Mouse (Mus musculus): Measurements from ENCODE around the gene Slc26a8. TPM values are rescaled to one million over a fixed set of nuclear protein-coding genes. Genes with fewer than 3 reads are reported as not detected.

Slc26a8 gene
- polyA plus RNA-seq, 1 experiment from 2014 or later = 0.44 TPM

- Histone ChIP-seq H3K4me3 (no peak overlapping the region), H3K9me3 (replicated peaks) (no peaks in the 10 kb centered on the region), H3K4me1 (peaks cover 7% of the 10 kb centered on the region; the same call in 1 of the 2 replicates), H3K9ac (no peak overlapping the region), H3K36me3 (peaks cover 17% of the 10 kb centered on the region), H3K27ac (no peak overlapping the region), H3K27me3 (no peaks in the 10 kb centered on the region), H3K4me2 (replicated peaks) (no peak overlapping the region)
- ATAC-seq (ENCODE audit: low FRiP score) = no peak
- 89% methylated on average over 8 of the region's 8 CpGs for WGBS
These were observed 20.3 kb upstream of the Slc26a8 start for GRCm38 (mm10) chr17:28710291-28710688.

DNA sequence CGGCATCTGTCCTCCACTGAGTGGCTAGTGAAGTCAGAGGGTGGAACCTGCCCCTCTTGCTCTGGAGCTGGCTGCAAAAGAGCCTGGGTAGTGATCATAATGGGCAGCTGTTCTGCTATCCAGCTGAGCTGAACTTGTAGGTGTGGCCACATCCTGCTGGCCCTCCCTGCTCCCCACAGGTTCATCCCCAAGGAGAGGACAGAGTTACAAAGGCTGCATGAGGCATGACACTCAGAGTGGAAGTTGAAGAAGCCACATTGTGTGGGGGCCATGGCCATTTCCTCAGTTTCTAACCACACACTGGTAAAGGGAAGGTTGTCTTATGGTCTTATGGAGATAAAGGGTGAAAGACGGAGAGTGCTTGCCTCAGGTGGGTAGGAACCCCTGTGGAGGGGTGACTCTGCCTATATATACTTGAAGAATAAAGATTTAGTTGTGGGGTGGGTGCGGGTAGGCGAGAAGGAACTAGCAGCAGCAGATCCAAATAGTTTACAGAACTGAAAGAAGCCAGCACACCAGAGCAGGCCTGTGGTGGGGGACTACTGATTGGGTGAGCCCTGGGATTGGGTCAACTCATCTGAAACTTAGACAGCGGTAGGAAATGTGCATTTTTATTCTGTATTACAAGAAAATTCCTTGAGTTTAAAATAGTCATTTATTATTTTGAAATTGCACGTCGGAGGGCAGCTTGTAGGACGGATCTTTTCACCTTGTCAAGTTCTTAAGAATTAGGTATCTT is 19.7 kb upstream of the Slc26a8 start:
- no peak overlapping the region for H3K9ac ChIP-seq
- ATAC-seq (ENCODE audit: low FRiP score) = no peak
- H3K4me3 ChIP-seq = no peak overlapping the region
- peaks cover 13% of the 10 kb centered on the region for H3K36me3 ChIP-seq
- peaks cover 7% of the 10 kb centered on the region; the same call in 1 of the 2 replicates for H3K4me1 ChIP-seq
- no peak overlapping the region for H3K4me2 ChIP-seq (replicated peaks)
- WGBS = 92% methylated on average over 8 of the region's 8 CpGs
- H3K27ac ChIP-seq = no peak overlapping the region
- no peaks in the 10 kb centered on the region for H3K9me3 ChIP-seq (replicated peaks)
- H3K27me3 ChIP-seq = no peaks in the 10 kb centered on the region

GRCm38 (mm10) chr17:28708989-28709388 is 19.0 kb upstream of the Slc26a8 start:
- ATAC-seq (ENCODE audit: low FRiP score) = no peak
- Histone ChIP-seq H3K4me3 (no peak overlapping the region), H3K9me3 (replicated peaks) (no peaks in the 10 kb centered on the region), H3K4me1 (peaks cover 7% of the 10 kb centered on the region; the same call in 1 of the 2 replicates), H3K27ac (no peak overlapping the region), H3K4me2 (replicated peaks) (no peak overlapping the region), H3K27me3 (no peaks in the 10 kb centered on the region), H3K9ac (no peak overlapping the region), H3K36me3 (peaks cover 5% of the 10 kb centered on the region)
- WGBS = 61% methylated on average over 2 of the region's 2 CpGs

GRCm38 (mm10) chr17:28707816-28708215 is 17.8 kb upstream of the Slc26a8 start:
- no peaks in the 10 kb centered on the region for H3K9me3 ChIP-seq (replicated peaks)
- H3K27me3 ChIP-seq = no peaks in the 10 kb centered on the region
- peaks cover 7% of the 10 kb centered on the region; the same call in 1 of the 2 replicates for H3K4me1 ChIP-seq
- no peak overlapping the region for H3K4me3 ChIP-seq
- H3K27ac ChIP-seq = no peak overlapping the region
- ATAC-seq (ENCODE audit: low FRiP score) = no peak
- H3K4me2 ChIP-seq (replicated peaks) = no peak overlapping the region
- H3K9ac ChIP-seq = no peak overlapping the region
- WGBS = 94% methylated on average over 2 of the region's 2 CpGs
- H3K36me3 ChIP-seq = no peaks in the 10 kb centered on the region

DNA sequence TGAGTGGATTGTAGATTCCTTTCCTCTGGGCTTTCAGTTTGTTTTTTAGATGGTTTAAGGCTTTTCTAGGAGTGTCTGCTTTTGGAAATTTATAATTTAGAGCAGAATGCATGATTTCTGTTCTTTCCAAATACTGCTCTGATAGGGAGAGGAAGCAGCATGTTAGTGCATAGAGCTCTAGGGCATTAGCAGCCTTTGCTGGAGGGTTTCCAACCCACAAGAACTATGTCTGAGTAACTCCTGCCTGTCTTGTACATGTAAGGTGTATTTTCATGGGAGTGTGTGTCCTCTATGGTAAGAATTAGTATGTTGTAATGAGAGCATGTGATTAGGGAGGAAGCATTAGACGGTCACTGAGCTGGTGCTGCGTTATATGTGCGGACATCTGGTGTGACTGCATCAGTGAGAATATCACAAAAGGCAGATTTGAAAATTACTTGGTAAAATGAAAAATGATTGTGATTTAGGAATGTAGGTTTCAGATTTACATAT is 17.1 kb upstream of the Slc26a8 start:
- Histone ChIP-seq H3K27ac (no peak overlapping the region), H3K9ac (no peak overlapping the region), H3K4me3 (no peak overlapping the region), H3K27me3 (no peaks in the 10 kb centered on the region), H3K9me3 (replicated peaks) (no peaks in the 10 kb centered on the region), H3K36me3 (no peaks in the 10 kb centered on the region), H3K4me1 (peaks cover 7% of the 10 kb centered on the region; the same call in 1 of the 2 replicates), H3K4me2 (replicated peaks) (no peak overlapping the region)
- no peak for ATAC-seq (ENCODE audit: low FRiP score)
- 95% methylated on average over 3 of the region's 3 CpGs for WGBS

GRCm38 (mm10) chr17:28706697-28707096 is 16.7 kb upstream of the Slc26a8 start:
- H3K9me3 ChIP-seq (replicated peaks) = no peaks in the 10 kb centered on the region
- peaks cover 7% of the 10 kb centered on the region; the same call in 1 of the 2 replicates for H3K4me1 ChIP-seq
- no peaks in the 10 kb centered on the region for H3K27me3 ChIP-seq
- no peak overlapping the region for H3K4me3 ChIP-seq
- no peak for ATAC-seq (ENCODE audit: low FRiP score)
- no peak overlapping the region for H3K4me2 ChIP-seq (replicated peaks)
- 46% methylated on average over 1 of the region's 1 CpGs for WGBS
- no peak overlapping the region for H3K9ac ChIP-seq
- no peaks in the 10 kb centered on the region for H3K36me3 ChIP-seq
- no peak overlapping the region for H3K27ac ChIP-seq

DNA sequence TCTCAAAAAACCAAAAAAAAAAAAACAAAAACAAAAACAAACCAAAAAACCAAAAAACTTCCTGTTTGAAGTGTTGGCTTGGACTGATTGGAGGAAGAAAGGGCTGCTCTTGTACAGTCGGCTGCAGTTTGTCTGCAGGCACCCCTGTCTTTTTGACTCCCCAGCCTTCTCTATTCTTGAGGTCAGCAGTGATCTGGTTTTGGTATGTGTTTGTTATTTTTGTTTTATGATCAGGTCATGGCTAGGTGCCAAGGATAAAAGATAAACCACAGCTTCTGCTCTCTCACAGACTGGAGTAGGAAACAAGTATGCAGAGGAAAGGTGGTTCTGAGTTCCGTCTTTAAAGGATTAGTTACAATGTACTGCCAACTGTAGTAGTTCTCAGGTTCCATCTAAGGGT is 12.6 kb upstream of the Slc26a8 start:
- no peak overlapping the region for H3K4me2 ChIP-seq (replicated peaks)
- H3K9me3 ChIP-seq (replicated peaks) = no peaks in the 10 kb centered on the region
- peaks cover 11% of the 10 kb centered on the region for H3K4me1 ChIP-seq
- H3K9ac ChIP-seq = no peak overlapping the region
- no peak overlapping the region for H3K27ac ChIP-seq
- H3K27me3 ChIP-seq = no peaks in the 10 kb centered on the region
- H3K4me3 ChIP-seq = no peak overlapping the region
- 80% methylated on average over 2 of the region's 2 CpGs for WGBS
- H3K36me3 ChIP-seq = no peaks in the 10 kb centered on the region
- ATAC-seq (ENCODE audit: low FRiP score) = no peak

GRCm38 (mm10) chr17:28701737-28702136 is 11.7 kb upstream of the Slc26a8 start:
- 91% methylated on average over 3 of the region's 3 CpGs for WGBS
- ATAC-seq (ENCODE audit: low FRiP score) = no peak
- Histone ChIP-seq H3K9ac (no peak overlapping the region), H3K36me3 (no peaks in the 10 kb centered on the region), H3K4me2 (replicated peaks) (no peak overlapping the region), H3K27ac (no peak overlapping the region), H3K27me3 (no peaks in the 10 kb centered on the region), H3K9me3 (replicated peaks) (no peaks in the 10 kb centered on the region), H3K4me1 (peaks cover 16% of the 10 kb centered on the region), H3K4me3 (no peak overlapping the region)

DNA sequence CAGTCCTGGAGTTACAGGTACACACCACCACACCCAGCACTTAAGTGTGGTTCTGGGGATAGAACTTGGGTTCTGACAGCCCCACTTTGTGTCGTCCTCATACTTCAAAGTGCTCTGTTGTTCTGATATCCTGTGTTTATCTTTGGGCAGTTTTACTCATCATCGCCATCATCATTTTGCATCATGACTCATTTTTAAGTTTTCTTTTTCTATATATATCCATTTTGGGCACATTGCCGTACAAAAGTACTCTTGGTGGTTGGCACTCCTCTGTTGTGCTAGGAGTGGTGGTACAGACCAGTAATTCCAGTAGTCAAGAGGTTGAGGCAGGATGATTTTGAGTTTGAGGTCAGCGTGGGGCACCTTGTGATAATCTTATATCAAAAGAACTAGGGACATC is 11.1 kb upstream of the Slc26a8 start:
- 93% methylated on average over 4 of the region's 4 CpGs for WGBS

DNA sequence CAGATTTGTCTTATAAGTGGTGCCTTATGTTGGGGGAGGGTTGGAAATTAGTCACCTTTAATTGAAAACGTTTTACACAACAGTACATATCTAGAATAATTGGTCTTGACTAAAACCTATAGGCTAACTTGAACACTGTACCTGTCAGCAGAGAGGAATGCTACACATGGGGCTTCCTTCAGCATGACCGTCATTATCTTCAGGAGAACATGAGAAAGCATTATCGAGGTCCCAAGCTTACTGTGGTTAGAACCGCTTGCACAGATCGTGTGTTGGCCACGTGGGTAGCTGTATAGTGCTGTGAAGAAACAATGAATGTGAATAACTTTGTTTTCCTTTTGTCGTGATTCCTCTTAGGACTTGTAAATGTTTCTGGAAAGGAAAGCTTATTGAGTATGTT is 9.8 kb upstream of the Slc26a8 start:
- no peaks in the 10 kb centered on the region for H3K9me3 ChIP-seq (replicated peaks)
- peaks cover 14% of the 10 kb centered on the region for H3K4me1 ChIP-seq
- no peak overlapping the region for H3K9ac ChIP-seq
- no peak overlapping the region for H3K4me3 ChIP-seq
- H3K27me3 ChIP-seq = no peaks in the 10 kb centered on the region
- ATAC-seq (ENCODE audit: low FRiP score) = no peak
- WGBS = 87% methylated on average over 7 of the region's 7 CpGs
- H3K36me3 ChIP-seq = no peaks in the 10 kb centered on the region
- no peak overlapping the region for H3K4me2 ChIP-seq (replicated peaks)
- no peak overlapping the region for H3K27ac ChIP-seq

More for the DNA sequence above, 11.1 kb upstream of the Slc26a8 start:
- H3K4me1 ChIP-seq = peaks cover 14% of the 10 kb centered on the region
- H3K27ac ChIP-seq = no peak overlapping the region
- H3K9ac ChIP-seq = no peak overlapping the region
- no peak overlapping the region for H3K4me3 ChIP-seq
- H3K27me3 ChIP-seq = no peaks in the 10 kb centered on the region
- no peak overlapping the region for H3K4me2 ChIP-seq (replicated peaks)
- H3K9me3 ChIP-seq (replicated peaks) = no peaks in the 10 kb centered on the region
- H3K36me3 ChIP-seq = no peaks in the 10 kb centered on the region
- no peak for ATAC-seq (ENCODE audit: low FRiP score)

- H3K36me3 ChIP-seq = no peaks in the 10 kb centered on the region
- no peak overlapping the region for H3K27ac ChIP-seq
- H3K4me2 ChIP-seq (replicated peaks) = no peak overlapping the region
- 95% methylated on average over 2 of the region's 2 CpGs for WGBS
- H3K9me3 ChIP-seq (replicated peaks) = no peaks in the 10 kb centered on the region
- no peak overlapping the region for H3K4me3 ChIP-seq
- peaks cover 20% of the 10 kb centered on the region for H3K4me1 ChIP-seq
- no peak for ATAC-seq (ENCODE audit: low FRiP score)
- H3K9ac ChIP-seq = no peak overlapping the region
- no peaks in the 10 kb centered on the region for H3K27me3 ChIP-seq
These were observed 8.6 kb upstream of the Slc26a8 start for GRCm38 (mm10) chr17:28698672-28699071.

DNA sequence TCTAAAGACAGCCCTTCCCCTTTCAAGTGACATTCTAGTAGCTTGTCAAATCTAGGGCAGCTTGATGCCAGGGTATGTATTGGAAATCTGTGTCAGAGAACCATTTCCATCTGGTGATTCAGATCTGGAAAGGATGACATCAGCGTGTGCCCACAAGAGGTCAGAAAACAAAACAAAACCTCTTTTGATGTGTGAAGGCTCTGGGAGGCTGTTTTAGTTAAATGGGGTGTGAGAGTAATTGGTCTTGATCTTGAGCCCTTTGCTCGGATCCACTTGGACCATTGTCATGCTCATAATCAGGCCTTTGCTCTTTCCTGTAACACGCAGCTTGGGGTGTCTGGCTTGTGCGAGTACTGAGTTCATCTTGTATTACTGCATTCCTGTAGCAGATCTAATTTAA is 8.2 kb upstream of the Slc26a8 start:
- Histone ChIP-seq H3K9ac (no peak overlapping the region), H3K4me3 (no peak overlapping the region), H3K4me1 (peaks cover 24% of the 10 kb centered on the region), H3K36me3 (no peaks in the 10 kb centered on the region), H3K27me3 (no peaks in the 10 kb centered on the region), H3K9me3 (replicated peaks) (no peaks in the 10 kb centered on the region), H3K27ac (no peak overlapping the region), H3K4me2 (replicated peaks) (no peak overlapping the region)
- 43% methylated on average over 4 of the region's 4 CpGs for WGBS
- ATAC-seq (ENCODE audit: low FRiP score) = no peak
